Mouse (Mus musculus) limb, embryonic 15.5 days (tissue): ENCODE measurements around the gene Ddx5. TPM values are rescaled to one million over a fixed set of nuclear protein-coding genes. Genes with fewer than 3 reads are reported as not detected.
"Not testable (repeated sequence)": the region's sequence is repeated elsewhere in the genome, so short reads cannot be mapped to it uniquely, and the experiment has no call there.

Experiments
- ATAC-seq: fragments of 200-750 bp; cut with Nextera tagmentation; 2 replicates; pipeline ENCODE4 v1.8.0; 2017; ENCODE audit warnings: low read depth, moderate TSS enrichment; ENCODE audit not compliant: insufficient number of reproducible peaks, low FRiP score, low TSS enrichment
- H3K27ac ChIP-seq: fragments of 300-500 bp; sonication (generic); 2 replicates; pipeline ENCODE4 v1.5.1; 2015; ENCODE audit warnings: moderate library complexity, mild to moderate bottlenecking, inconsistent platforms
- H3K27me3 ChIP-seq: fragments of 300-500 bp; sonication (generic); 2 replicates; pipeline ENCODE4 v1.6.1; 2015; ENCODE audit warnings: inconsistent platforms
- H3K36me3 ChIP-seq: fragments of 300-500 bp; sonication (generic); 2 replicates; pipeline ENCODE4 v1.6.1; 2015; ENCODE audit warnings: inconsistent platforms
- H3K4me1 ChIP-seq: fragments of 300-500 bp; sonication (generic); 2 replicates; pipeline ENCODE4 v1.6.1; 2015; ENCODE audit warnings: inconsistent platforms
- H3K4me2 ChIP-seq: fragments of 300-500 bp; sonication (generic); 2 replicates; pipeline ENCODE4 v1.6.1; 2015; ENCODE audit warnings: mild to moderate bottlenecking, inconsistent platforms
- H3K4me3 ChIP-seq: fragments of 300-500 bp; sonication (generic); 2 replicates; pipeline ENCODE4 v1.5.1; 2015; ENCODE audit warnings: mild to moderate bottlenecking, inconsistent platforms
- H3K9ac ChIP-seq: fragments of 300-500 bp; sonication (generic); 2 replicates; pipeline ENCODE4 v1.6.1; 2015; ENCODE audit warnings: inconsistent platforms
- H3K9me3 ChIP-seq: fragments of 300-500 bp; sonication (generic); 2 replicates; pipeline ENCODE4 v1.6.1; 2016; ENCODE audit warnings: inconsistent platforms
- WGBS: fragments of 180-500 bp; shearing (Covaris S2); methylation state at CpG from one replicate; pipeline ENCODE4 v1.1.7; 2015; 5-methylcytosine and 5-hydroxymethylcytosine counted together
- polyA plus RNA-seq: library from polyadenylated mRNA; unstranded; fragments of >200 nt; fragmentation: Nextera tagmentation; extraction: Ambion mirVana; gene quantifications from 2 replicates; pipeline ENCODE4 v1.2.1, GENCODE M21; 2015

Gene Ddx5
- polyA plus RNA-seq, 1 experiment from 2014 or later, result 288 TPM

DNA sequence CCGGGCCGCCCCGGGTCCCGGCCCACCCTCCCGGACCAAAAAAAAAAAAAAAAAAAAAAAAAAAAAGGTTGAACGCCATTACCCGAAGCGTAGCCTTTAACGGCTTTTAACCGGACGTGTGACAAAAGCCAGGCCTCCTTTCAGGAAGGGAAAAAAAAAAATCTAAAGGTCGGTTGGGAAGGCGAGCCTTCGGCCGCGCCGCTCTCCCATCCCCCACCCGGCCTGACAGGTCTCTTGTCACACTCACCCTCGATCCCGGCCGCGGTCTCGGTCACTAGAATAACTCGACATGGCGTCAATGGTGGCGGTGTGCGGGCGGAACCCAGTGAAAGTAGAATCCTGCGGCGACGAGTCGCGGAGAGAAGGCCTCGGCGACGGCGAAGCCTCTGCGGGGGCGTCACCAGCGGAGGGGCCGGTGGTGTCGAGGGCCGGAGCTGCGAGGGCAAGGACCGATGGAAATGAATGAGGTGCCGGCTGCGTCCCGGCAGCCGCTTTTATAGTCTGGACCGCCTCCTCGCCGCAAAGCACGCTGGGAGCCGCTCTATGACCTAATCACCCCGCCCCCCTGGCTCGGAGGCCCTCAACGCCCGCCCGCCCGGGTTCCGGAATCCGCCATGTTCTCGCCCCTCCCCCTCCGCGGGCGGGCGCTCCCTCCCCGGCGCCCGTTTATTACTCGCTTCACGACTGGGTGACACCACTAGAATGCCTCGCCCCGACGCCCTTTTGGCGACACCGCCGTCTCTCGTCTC, 785 bp downstream of the Ddx5 start:
- under 1% methylated on average over 70 of the region's 79 CpGs for WGBS
- H3K9ac ChIP-seq, result peak overlapping the region; percentile 95
- peak overlapping the region; percentile 69; the same call in 1 of the 2 replicates for H3K4me2 ChIP-seq
- peak overlapping the region; percentile 97 for H3K27ac ChIP-seq
- peaks cover 35% of the 10 kb centered on the region for H3K36me3 ChIP-seq
- H3K9me3 ChIP-seq, result no peaks in the 10 kb centered on the region
- H3K27me3 ChIP-seq, result no peaks in the 10 kb centered on the region
- ATAC-seq, result peak; percentile 78
- peak overlapping the region; percentile 82 for H3K4me3 ChIP-seq
- H3K4me1 ChIP-seq, result peaks cover 10% of the 10 kb centered on the region

DNA sequence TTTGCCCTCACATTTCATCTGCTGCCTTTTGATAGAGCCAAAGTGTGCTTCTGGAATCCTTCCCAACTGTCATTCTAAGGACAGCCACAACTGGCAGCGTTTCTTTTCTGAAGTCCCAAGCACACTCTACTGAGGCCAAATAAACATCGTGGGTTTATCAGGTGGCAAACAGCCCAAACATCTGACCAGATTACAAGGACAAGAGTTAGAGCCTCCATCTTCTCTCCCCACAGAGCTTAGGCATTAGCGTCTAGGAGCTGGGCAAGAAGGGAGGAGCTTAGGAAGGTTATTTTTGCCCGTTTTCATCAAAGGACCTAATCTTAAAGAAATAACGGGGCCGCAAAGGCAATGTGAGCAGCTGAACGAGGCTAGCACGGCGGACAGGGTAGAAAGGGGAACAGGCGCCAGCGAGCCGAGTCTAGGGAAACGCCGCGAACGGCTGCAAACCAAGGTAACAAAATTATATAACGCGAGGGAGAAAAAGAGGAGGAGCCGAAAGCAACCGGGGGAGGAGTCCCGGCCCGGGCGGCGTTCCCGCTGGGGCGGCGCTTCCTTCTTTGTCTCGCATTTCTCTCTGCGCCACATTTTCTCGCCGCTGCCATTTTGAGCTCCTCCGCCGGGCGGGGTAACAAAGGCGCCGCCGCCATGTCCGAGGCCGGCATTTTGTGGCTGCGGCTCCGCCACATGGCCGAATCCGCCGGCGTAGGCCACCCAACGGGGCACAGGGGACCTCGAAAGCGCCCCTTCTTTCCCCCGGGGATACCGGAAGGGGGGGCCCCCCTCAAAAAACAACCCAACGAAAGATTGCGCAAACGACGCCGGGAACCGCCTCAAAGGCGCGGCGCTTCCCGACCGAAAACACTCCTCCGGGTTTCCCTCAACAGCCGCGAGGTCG, 1.6 kb downstream of the Ddx5 start:
- no peak; the same call in 1 of the 2 replicates for ATAC-seq
- peaks cover 38% of the 10 kb centered on the region for H3K36me3 ChIP-seq
- peak overlapping the region; percentile 97 for H3K27ac ChIP-seq
- H3K9ac ChIP-seq, result peak overlapping the region; percentile 95
- H3K27me3 ChIP-seq, result no peaks in the 10 kb centered on the region
- peaks cover 15% of the 10 kb centered on the region for H3K4me1 ChIP-seq
- peak overlapping the region; percentile 82 for H3K4me3 ChIP-seq
- H3K9me3 ChIP-seq, result no peaks in the 10 kb centered on the region
- H3K4me2 ChIP-seq, result peak overlapping the region; percentile 61
- WGBS, result 0% methylated on average over 65 of the region's 65 CpGs

DNA sequence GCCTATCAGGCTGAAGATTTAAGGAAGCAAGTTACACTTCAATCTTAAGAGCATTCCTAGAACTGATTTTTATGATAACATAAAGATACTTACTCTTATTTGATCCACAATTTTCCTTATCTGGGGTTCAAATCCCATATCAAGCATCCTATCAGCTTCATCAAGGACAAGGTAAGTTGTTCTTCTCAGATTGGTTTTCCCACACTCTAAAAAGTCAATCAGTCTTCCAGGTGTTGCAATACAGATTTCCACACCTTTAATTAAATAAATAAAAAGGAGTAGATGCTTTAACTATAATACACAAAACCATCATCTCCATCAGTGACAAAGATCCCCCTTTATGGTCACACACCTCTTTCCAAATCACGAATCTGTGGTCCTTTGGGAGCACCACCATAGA, 3.9 kb downstream of the Ddx5 start:
- no peak overlapping the region for H3K4me3 ChIP-seq
- peaks cover 10% of the 10 kb centered on the region for H3K4me1 ChIP-seq
- WGBS, result 65% methylated on average over 1 of the region's 1 CpGs
- no peak overlapping the region for H3K4me2 ChIP-seq
- H3K27ac ChIP-seq, result no peak overlapping the region
- ATAC-seq, result no peak
- no peaks in the 10 kb centered on the region for H3K9me3 ChIP-seq
- no peak overlapping the region for H3K9ac ChIP-seq
- no peaks in the 10 kb centered on the region for H3K27me3 ChIP-seq
- peaks cover 49% of the 10 kb centered on the region for H3K36me3 ChIP-seq

DNA sequence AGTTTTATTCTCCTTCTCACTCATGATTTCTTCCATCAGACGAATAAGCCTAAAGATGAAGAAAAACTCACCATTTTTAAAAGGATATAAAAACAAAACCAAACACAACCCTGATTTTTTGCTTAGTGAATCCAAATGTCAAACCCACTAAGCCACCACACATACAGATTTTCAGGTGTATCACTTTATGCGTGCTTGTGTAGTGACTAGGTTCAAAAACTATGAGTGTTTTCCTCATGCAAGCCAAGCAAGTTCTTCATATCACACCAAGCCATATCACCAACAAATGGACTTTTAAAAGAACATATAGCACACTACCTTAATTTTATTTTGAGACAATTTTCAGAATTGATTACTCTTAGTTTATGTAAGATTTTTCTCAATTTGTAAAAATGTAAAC, 4.5 kb downstream of the Ddx5 start:
- H3K4me1 ChIP-seq, result peaks cover 10% of the 10 kb centered on the region
- H3K4me2 ChIP-seq, result no peak overlapping the region
- WGBS, result 80% methylated on average over 2 of the region's 2 CpGs
- no peak overlapping the region for H3K9ac ChIP-seq
- ATAC-seq, result no peak
- H3K9me3 ChIP-seq, result no peaks in the 10 kb centered on the region
- no peaks in the 10 kb centered on the region for H3K27me3 ChIP-seq
- no peak overlapping the region for H3K4me3 ChIP-seq
- peaks cover 49% of the 10 kb centered on the region for H3K36me3 ChIP-seq
- H3K27ac ChIP-seq, result no peak overlapping the region

DNA sequence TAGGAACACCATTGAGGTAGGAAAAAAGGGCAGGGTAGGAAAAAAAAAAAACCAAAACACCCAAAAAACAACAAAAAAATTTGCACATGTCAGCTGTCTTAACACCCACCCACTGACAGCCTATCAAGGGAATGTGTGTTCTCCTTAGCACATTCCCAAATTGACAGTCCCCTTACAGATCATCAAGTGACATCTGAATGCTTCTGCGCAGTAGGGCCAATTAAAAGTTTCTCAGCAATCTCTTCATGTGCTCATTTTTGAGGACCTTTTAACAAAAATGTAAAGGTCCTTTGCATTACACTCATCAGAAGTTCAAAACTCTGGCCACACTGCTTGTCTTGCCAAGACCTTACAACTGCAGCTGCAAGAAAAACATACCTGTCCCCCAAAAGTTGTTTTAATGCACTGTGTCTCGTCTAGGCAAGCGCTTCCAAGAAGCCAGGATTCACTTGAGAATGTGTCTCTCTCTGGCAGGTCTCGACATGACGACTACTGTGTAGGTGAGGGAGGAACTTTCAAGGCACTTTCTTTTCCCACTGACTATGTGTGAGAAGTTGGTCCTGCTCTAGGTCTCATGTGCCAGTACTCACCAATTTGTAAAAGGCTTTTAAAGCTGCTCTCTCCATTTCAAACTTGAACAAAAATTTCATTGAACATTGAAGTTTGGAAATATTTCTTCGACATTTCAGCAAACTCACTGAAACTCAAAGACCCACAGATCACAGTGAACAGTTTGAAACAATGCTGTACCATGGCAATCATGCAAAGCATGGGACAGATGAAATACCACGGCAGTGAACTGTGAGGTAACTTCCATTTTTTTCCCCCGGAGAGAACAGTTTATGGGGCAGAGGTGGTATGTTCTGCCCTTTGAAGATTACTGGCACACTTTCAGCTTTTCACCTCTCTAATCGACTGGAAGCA, 5.9 kb downstream of the Ddx5 start:
- peaks cover 49% of the 10 kb centered on the region for H3K36me3 ChIP-seq
- no peak for ATAC-seq
- no peak overlapping the region for H3K4me2 ChIP-seq
- no peak overlapping the region for H3K4me3 ChIP-seq
- H3K4me1 ChIP-seq, result peaks cover 10% of the 10 kb centered on the region
- H3K27me3 ChIP-seq, result no peaks in the 10 kb centered on the region
- no peak overlapping the region for H3K27ac ChIP-seq
- H3K9me3 ChIP-seq, result no peaks in the 10 kb centered on the region
- no peak overlapping the region for H3K9ac ChIP-seq
- WGBS, result 69% methylated on average over 9 of the region's 9 CpGs

DNA sequence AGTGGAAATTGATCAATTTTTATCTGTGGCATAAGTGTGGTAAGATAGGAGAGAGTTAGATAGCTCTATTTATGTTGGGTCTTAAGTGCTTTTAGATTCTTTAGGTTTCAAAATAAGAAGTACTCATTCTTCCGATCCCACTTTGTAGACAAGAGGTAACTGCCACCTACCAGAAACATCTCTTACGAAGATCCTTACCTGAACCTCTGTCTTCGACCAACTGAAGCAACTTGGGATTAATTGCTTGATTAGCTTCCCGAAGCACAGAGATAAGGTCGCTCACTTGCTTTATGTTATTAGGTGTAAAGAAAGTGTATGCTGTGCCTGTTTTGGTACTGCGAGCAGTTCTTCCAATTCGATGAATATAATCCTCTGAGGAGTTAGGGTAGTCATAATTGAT, 6.7 kb downstream of the Ddx5 start:
- ATAC-seq, H3K9ac ChIP-seq, H3K9me3 ChIP-seq: not testable (repeated sequence)

DNA sequence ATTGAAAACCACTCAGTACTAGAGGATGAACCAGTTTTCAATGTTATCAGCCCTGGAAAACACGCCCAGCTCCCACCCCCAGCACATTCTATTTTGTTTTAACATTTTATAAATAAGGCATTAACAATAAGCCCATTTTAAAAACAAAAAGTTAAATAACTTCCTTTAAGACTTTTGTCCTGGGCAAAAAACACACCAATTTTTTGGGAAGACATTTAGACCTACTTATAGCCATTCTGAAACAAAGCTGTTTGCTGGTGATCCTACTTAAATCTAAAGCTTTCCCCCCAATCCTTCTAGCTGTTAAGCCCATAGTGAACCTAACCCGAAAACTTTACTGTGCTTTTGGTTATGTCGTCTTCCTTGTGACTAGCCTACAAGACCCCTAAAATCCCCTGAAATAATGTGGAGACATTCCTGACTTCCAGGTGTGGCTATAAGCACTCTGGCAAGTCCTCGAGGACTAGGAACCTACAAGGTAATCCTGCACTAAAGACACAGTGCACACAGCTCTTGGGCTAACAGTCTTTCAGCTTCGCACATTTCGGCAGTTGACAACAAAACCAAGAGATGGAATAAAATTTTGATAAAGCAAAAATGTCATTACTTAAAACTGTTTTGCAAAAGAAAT, 8.3 kb downstream of the Ddx5 start:
- H3K4me2 ChIP-seq, result no peak overlapping the region
- no peak for ATAC-seq
- WGBS, result 72% methylated on average over 6 of the region's 6 CpGs
- no peak overlapping the region for H3K9ac ChIP-seq
- H3K4me3 ChIP-seq, result no peak overlapping the region
- H3K9me3 ChIP-seq, result no peaks in the 10 kb centered on the region
- H3K4me1 ChIP-seq, result peaks cover 13% of the 10 kb centered on the region
- peaks cover 47% of the 10 kb centered on the region for H3K36me3 ChIP-seq
- no peaks in the 10 kb centered on the region for H3K27me3 ChIP-seq
- H3K27ac ChIP-seq, result no peak overlapping the region

More for the DNA sequence above, 6.7 kb downstream of the Ddx5 start:
- Histone ChIP-seq H3K36me3 (peaks cover 49% of the 10 kb centered on the region), H3K4me1 (peaks cover 15% of the 10 kb centered on the region)
- not testable (repeated sequence) for H3K27ac ChIP-seq, H3K4me2 ChIP-seq, H3K27me3 ChIP-seq, H3K4me3 ChIP-seq
- 88% methylated on average over 7 of the region's 7 CpGs for WGBS

DNA sequence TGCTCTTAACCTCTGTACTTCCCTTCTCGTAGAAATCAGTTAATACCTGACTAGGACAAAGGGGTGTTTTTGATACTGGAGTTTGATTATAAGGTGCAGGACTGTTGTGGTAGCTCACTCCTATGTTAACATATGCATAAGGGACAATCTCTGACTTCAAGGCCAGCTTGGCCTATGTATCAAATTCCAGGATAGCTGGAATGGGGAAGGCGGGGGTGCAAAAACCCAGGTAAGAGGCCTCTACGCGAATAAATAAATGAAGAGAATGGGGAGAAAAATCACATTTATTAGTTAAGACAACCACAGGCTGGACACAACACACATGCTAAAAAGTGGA, 8.9 kb downstream of the Ddx5 start:
- H3K9me3 ChIP-seq, result no peaks in the 10 kb centered on the region
- peak overlapping the region; percentile 99 for H3K27ac ChIP-seq
- H3K4me1 ChIP-seq, result peaks cover 10% of the 10 kb centered on the region
- ATAC-seq, result no peak
- H3K9ac ChIP-seq, result no peak overlapping the region
- H3K27me3 ChIP-seq, result no peaks in the 10 kb centered on the region
- WGBS, result 59% methylated on average over 4 of the region's 4 CpGs
- H3K36me3 ChIP-seq, result peaks cover 47% of the 10 kb centered on the region
- peak overlapping the region; percentile 85; the same call in 1 of the 2 replicates for H3K4me3 ChIP-seq
- peak overlapping the region; percentile 60; the same call in 1 of the 2 replicates for H3K4me2 ChIP-seq

DNA sequence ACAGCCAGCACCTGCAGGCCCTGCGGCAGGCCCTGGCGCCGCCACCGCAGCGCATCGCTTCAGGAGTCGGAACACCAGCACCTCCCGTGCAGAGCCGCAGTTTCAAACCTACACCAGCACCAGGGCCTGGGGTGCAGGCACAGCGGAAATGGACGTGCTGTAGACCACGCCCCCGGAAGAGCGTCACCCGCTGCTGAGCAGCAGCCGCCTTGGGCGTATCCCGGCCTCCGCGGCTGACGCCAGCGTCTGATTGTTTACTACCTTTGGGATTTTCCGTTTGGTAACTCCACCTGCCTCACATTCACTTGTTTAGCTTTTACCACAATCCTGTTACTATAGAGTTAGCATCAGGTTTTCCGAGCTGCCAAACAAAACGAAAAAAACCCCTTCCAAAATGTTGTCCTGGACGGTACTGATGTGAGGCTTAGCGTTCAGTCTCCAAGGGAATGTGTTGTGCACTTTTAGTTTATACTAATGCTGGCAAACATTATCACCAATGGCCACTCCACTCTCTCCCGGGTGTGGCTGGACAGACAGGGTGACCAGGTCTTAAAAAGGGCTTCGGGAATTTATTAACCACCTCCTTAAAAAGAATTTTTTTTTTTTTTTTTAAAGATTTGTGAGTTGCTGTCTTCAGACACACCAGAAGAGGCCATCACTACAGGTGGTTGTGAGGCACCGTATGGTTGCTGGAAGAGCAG, 9.4 kb downstream of the Ddx5 start, which contains the start of gene Polg2:
Gene Polg2, minus strand, starts transcription at position 150 of the 701 bp plus-strand sequence.
- WGBS, result under 1% methylated on average over 30 of the region's 30 CpGs
- peaks cover 47% of the 10 kb centered on the region for H3K36me3 ChIP-seq
- ATAC-seq, result peak; percentile 96

DNA sequence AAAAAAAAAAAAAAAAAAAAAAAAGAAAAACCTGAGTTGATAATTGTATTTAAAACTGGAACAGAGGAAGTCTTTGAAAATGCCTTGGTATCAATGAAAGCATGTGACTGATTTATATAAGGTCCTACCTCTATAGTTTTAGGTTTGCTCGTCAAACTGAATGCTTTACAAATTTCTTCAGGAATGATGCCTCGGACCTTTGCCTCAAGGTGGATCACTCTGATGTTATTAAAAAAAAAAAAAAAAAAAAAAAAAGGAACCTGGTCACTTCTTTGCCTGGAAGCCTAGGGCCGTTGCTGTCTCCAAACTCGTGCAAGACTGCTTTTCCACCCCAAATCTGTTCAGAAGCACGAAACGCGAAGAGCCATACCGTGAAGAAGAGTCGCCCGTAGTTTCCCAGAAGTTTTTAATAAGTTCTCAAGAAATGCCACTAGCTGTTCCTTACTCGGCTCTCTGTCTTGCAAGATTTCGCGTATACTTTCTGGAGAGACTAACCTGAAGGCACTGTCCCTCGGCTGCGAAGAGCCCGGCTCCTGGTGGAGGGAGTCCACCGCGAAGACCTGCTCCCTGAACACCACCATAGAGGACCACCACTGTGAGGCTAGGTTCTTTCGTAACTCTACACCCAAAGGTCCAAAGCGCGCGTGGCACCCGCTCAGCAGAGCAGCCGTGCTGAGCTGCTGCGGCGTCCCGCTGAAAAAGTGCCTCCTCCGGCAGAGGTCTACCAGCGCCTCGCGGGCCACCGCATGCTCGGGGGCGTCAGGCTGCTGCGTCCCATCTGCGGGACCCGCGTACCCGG, 10.2 kb downstream of the Ddx5 start:
- Histone ChIP-seq H3K4me1 (peaks cover 10% of the 10 kb centered on the region), H3K9ac (peak overlapping the region; percentile 84), H3K4me2 (peak overlapping the region; percentile 60), H3K27me3 (no peaks in the 10 kb centered on the region), H3K9me3 (no peaks in the 10 kb centered on the region), H3K36me3 (peaks cover 47% of the 10 kb centered on the region), H3K4me3 (peak overlapping the region; percentile 85), H3K27ac (peak overlapping the region; percentile 99)
- peak; percentile 79 for ATAC-seq
- WGBS, result 1% methylated on average over 39 of the region's 39 CpGs

More for the DNA sequence above, 9.4 kb downstream of the Ddx5 start, which contains the start of gene Polg2:
- Histone ChIP-seq H3K4me3 (peak within 1 kb of the TSS; percentile 85), H3K9ac (peak within 1 kb of the TSS; percentile 84), H3K9me3 (no peaks in the 10 kb centered on the region), H3K4me2 (peak within 1 kb of the TSS; percentile 60), H3K27me3 (no peaks in the 10 kb centered on the region), H3K4me1 (peaks cover 10% of the 10 kb centered on the region), H3K27ac (peak within 1 kb of the TSS; percentile 99)
